Mouse (Mus musculus) megakaryocyte, embryonic 14.5 days (primary cell): ENCODE data around the gene Xylt2. TPM values are rescaled to one million over a fixed set of nuclear protein-coding genes. Genes with fewer than 3 reads are reported as not detected.

Experiments
- H3K27me3 ChIP-seq: replicated peaks from 2 replicates; pipeline ENCODE3; 2012; ENCODE audit warnings: inconsistent platforms
- H3K36me3 ChIP-seq: replicated peaks from 2 replicates; pipeline ENCODE3; 2012; ENCODE audit warnings: low read length, inconsistent platforms, mixed read lengths
- H3K4me1 ChIP-seq: 2 replicates; pipeline ENCODE4 v1.6.1; 2012; ENCODE audit warnings: inconsistent platforms
- H3K4me3 ChIP-seq: replicated peaks from 2 replicates; pipeline ENCODE3; 2012; ENCODE audit warnings: moderate library complexity, mild to moderate bottlenecking, inconsistent platforms
- H3K9me3 ChIP-seq: 2 replicates; pipeline ENCODE4 v1.6.1; 2012; ENCODE audit warnings: inconsistent platforms
- FLI1 ChIP-seq: IDR thresholded peaks from 2 replicates; pipeline ENCODE4 v1.6.1; 2012; ENCODE audit warnings: low read length, inconsistent platforms, mixed read lengths
- GATA1 ChIP-seq: IDR thresholded peaks from 3 replicates; pipeline ENCODE4 v1.6.1; 2012; ENCODE audit warnings: mixed read lengths, low read length, inconsistent platforms, borderline replicate concordance
- polyA plus RNA-seq: library from polyadenylated mRNA; stranded (reverse); fragments of >175 nt; gene quantifications from 2 replicates; pipeline ENCODE4 v1.2.3, GENCODE M21; 2012; ENCODE audit warnings: low replicate concordance; ENCODE audit not compliant: insufficient read depth

Xylt2 gene
- polyA plus RNA-seq, 1 experiment: 18.2 TPM

DNA sequence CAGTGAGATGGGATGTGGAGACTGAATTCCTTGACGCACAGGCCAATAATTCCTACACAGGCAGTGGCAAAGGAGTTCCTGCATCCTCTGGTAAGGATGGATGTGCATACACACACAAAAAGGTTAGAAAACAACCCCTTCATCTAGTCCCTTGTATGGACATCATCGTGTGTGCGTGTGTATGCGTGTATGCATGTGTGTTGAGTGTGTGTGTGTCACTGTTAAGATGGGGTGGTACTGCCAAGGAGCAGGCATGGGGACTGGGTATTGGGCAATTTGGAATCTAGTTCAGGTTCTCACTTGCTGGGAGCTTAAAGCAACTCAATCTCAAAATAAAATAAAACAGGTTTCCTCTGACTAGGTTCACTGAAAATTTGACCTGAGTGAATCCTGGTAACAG is 30.9 kb downstream of the Xylt2 start:
- no peak for TF ChIP-seq FLI1
- TF ChIP-seq GATA1: no peak

DNA sequence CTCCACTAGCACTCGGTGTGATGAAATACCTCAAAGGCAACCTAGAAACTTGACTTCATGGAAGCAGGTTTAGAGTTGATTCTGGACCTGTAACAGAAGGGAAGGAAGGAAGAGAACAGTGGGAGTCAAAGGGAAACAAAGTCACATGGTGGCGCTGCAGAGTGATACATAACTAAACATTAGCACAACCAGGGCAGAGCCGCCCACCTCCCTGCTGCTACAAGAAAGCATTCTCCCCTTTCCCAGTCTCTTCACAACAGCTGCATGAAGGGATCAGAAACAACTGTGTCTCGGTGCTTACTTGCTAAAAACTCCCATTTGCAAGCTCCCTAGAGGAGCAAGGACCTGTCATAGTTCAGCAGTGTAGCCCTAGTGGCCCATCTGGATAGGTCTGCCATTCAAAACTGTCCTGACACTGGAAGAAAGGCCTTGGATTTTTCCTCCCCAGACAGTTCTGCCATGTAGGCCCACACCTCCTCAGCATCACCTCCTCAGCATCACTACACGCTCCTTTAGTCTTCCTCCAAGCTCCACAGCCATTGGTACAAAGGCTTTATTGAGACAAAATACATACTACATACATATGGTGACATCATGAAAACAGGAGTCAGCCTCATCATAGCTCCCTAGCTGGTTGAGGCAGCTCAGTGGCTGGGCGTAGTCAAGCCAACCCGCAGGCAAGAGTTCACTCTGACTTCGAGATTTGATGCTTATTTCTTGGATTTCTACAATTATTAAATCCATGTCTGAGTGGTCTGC is 32.7 kb downstream of the Xylt2 start:
- Histone ChIP-seq H3K27me3 (no peaks in the 10 kb centered on the region), H3K36me3 (peaks cover 95% of the 10 kb centered on the region)
- TF ChIP-seq GATA1 (no peak), FLI1 (no peak)

More for the DNA sequence above, 30.9 kb downstream of the Xylt2 start:
- Histone ChIP-seq H3K4me1 (0 out of 2 replicates have a peak, but pooled peaks cover 3% of the 10 kb centered on the region), H3K36me3 (peaks cover 93% of the 10 kb centered on the region), H3K9me3 (no peaks in the 10 kb centered on the region), H3K4me3 (no peak overlapping the region), H3K27me3 (no peaks in the 10 kb centered on the region)

DNA sequence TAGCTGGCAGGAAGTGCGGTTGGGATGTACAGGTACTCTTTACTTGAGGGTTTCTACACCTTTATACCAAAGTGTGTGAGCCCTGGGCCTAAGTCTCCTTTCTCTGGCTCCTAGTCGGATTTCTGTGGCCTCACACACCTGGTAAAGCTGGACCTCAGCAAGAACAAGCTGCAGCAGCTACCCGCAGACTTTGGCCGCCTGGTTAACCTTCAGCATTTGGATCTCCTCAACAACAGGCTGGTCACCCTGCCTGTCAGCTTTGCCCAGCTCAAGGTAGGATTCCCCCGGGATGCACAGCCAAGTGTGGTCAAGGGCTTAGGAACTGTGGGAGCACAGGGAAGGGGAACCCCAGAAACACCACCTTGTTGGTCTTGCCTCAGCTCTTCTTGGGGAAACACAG is 42.9 kb downstream of the Xylt2 start:
- Histone ChIP-seq H3K27me3 (no peaks in the 10 kb centered on the region), H3K36me3 (peaks cover 84% of the 10 kb centered on the region), H3K4me3 (no peak overlapping the region), H3K9me3 (no peaks in the 10 kb centered on the region), H3K4me1 (peaks cover 47% of the 10 kb centered on the region)
- no peak for TF ChIP-seq FLI1
- no peak for TF ChIP-seq GATA1

More for the DNA sequence above, 32.7 kb downstream of the Xylt2 start:
- Histone ChIP-seq H3K4me3 (no peak overlapping the region), H3K9me3 (no peaks in the 10 kb centered on the region), H3K4me1 (0 out of 2 replicates have a peak, but pooled peaks cover 3% of the 10 kb centered on the region)

- Histone ChIP-seq H3K36me3 (peaks cover 69% of the 10 kb centered on the region), H3K9me3 (no peaks in the 10 kb centered on the region), H3K27me3 (no peaks in the 10 kb centered on the region), H3K4me3 (no peak overlapping the region), H3K4me1 (peaks cover 50% of the 10 kb centered on the region)
- TF ChIP-seq FLI1 (no peak), GATA1 (no peak)
These were observed 44.3 kb downstream of the Xylt2 start for GRCm38 (mm10) chr11:94632988-94633387.

- peaks cover 59% of the 10 kb centered on the region for H3K36me3 ChIP-seq
- no peak for TF ChIP-seq FLI1
- TF ChIP-seq GATA1: no peak
- no peaks in the 10 kb centered on the region for H3K9me3 ChIP-seq
- peaks cover 50% of the 10 kb centered on the region for H3K4me1 ChIP-seq
- H3K4me3 ChIP-seq: no peak overlapping the region
- H3K27me3 ChIP-seq: no peaks in the 10 kb centered on the region
These were observed 45.3 kb downstream of the Xylt2 start for GRCm38 (mm10) chr11:94631969-94632368.

GRCm38 (mm10) chr11:94630199-94631011 is 46.9 kb downstream of the Xylt2 start:
- Histone ChIP-seq H3K27me3 (no peaks in the 10 kb centered on the region), H3K9me3 (no peaks in the 10 kb centered on the region), H3K4me3 (peak overlapping the region; percentile 99), H3K36me3 (peaks cover 44% of the 10 kb centered on the region), H3K4me1 (peaks cover 37% of the 10 kb centered on the region)
- no peak for TF ChIP-seq FLI1
- no peak for TF ChIP-seq GATA1

DNA sequence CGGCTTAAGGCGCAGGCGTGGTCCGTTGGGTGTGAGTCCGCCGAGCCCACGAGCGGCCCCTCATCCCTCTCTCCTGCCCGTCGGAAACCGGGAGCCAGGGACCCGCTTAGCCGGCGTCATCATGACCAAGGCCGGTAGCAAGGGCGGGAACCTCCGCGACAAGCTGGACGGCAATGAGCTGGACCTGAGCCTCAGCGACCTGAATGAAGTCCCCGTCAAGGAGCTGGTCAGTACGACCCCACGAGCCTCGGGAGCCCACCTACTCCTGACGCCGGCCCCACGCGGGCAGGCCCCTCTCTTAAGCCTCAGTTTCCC is 47.5 kb downstream of the Xylt2 start:
- H3K4me3 ChIP-seq: peak overlapping the region; percentile 99
- TF ChIP-seq GATA1 (no peak), FLI1 (no peak)
- H3K36me3 ChIP-seq: peaks cover 38% of the 10 kb centered on the region
- peaks cover 33% of the 10 kb centered on the region for H3K4me1 ChIP-seq
- no peaks in the 10 kb centered on the region for H3K27me3 ChIP-seq
- no peaks in the 10 kb centered on the region for H3K9me3 ChIP-seq

GRCm38 (mm10) chr11:94629199-94629883 is 48.0 kb downstream of the Xylt2 start, which contains the start of gene Lrrc59:
Lrrc59 (plus strand) TSS chr11:94629767.
- H3K27me3 ChIP-seq: no peaks in the 10 kb centered on the region
- peak within 1 kb of the TSS; percentile 99 for H3K4me3 ChIP-seq
- TF ChIP-seq GATA1: no peak
- TF ChIP-seq FLI1: no peak
- peaks cover 28% of the 10 kb centered on the region for H3K4me1 ChIP-seq
- no peaks in the 10 kb centered on the region for H3K9me3 ChIP-seq
- H3K36me3 ChIP-seq: peaks cover 33% of the 10 kb centered on the region

GRCm38 (mm10) chr11:94622162-94622561 is 55.2 kb downstream of the Xylt2 start:
- peaks cover 5% of the 10 kb centered on the region for H3K27me3 ChIP-seq
- peaks cover 22% of the 10 kb centered on the region for H3K4me1 ChIP-seq
- TF ChIP-seq FLI1: no peak
- no peak for TF ChIP-seq GATA1
- H3K9me3 ChIP-seq: peaks cover 9% of the 10 kb centered on the region
- no peaks in the 10 kb centered on the region for H3K36me3 ChIP-seq
- peak overlapping the region; percentile 85 for H3K4me3 ChIP-seq

GRCm38 (mm10) chr11:94621458-94621852 is 55.9 kb downstream of the Xylt2 start:
- H3K9me3 ChIP-seq: peaks cover 12% of the 10 kb centered on the region
- no peak for TF ChIP-seq GATA1
- no peak for TF ChIP-seq FLI1
- H3K36me3 ChIP-seq: no peaks in the 10 kb centered on the region
- peaks cover 7% of the 10 kb centered on the region for H3K27me3 ChIP-seq
- peaks cover 22% of the 10 kb centered on the region for H3K4me1 ChIP-seq
- no peak overlapping the region for H3K4me3 ChIP-seq
